Mouse (Mus musculus) limb, embryonic 13.5 days (tissue): ENCODE measurements at regions not wholly inside any gene's neighbourhood (a gene's known extent, or its start where the extent isn't known, plus 50 kb on each side); places are given as distances from the start of the nearest gene placed in this dataset.
A peak's percentile ranks its signal among the peaks of the same experiment; 100 is the strongest.
"Not testable (repeated sequence)": the region's sequence is repeated elsewhere in the genome, so short reads cannot be mapped to it uniquely, and the experiment has no call there.

Experiments
- ATAC-seq: fragments of 200-750 bp; cut with Nextera tagmentation; 2 replicates; pipeline ENCODE4 v1.8.0; 2017; ENCODE audit warnings: low read depth, moderate number of reproducible peaks, moderate TSS enrichment; ENCODE audit not compliant: low FRiP score
- H3K27ac ChIP-seq: fragments of 300-500 bp; sonication (generic); 2 replicates; pipeline ENCODE4 v1.5.1; 2015; ENCODE audit warnings: inconsistent platforms, mild to moderate bottlenecking, moderate library complexity
- H3K27me3 ChIP-seq: fragments of 300-500 bp; sonication (generic); 2 replicates; pipeline ENCODE4 v1.6.1; 2015; ENCODE audit warnings: mild to moderate bottlenecking, inconsistent platforms
- H3K36me3 ChIP-seq: fragments of 300-500 bp; sonication (generic); 2 replicates; pipeline ENCODE4 v1.6.1; 2015; ENCODE audit warnings: inconsistent platforms, mild to moderate bottlenecking, moderate library complexity
- H3K4me1 ChIP-seq: fragments of 300-500 bp; sonication (generic); 2 replicates; pipeline ENCODE4 v1.6.1; 2015; ENCODE audit warnings: inconsistent platforms
- H3K4me2 ChIP-seq: fragments of 300-500 bp; sonication (generic); replicated peaks from 2 replicates; pipeline ENCODE4 v1.6.1; 2015; ENCODE audit warnings: inconsistent platforms, mild to moderate bottlenecking, moderate library complexity
- H3K4me3 ChIP-seq: fragments of 300-500 bp; sonication (generic); 2 replicates; pipeline ENCODE4 v1.5.1; 2015; ENCODE audit warnings: moderate library complexity, mild to moderate bottlenecking, inconsistent platforms
- H3K9ac ChIP-seq: fragments of 300-500 bp; sonication (generic); 2 replicates; pipeline ENCODE4 v1.6.1; 2015; ENCODE audit warnings: mild to moderate bottlenecking, inconsistent platforms
- H3K9me3 ChIP-seq: fragments of 300-500 bp; sonication (generic); 2 replicates; pipeline ENCODE4 v1.6.1; 2016; ENCODE audit warnings: inconsistent platforms
- WGBS: fragments of 180-500 bp; shearing (Covaris S2); methylation state at CpG from one replicate; pipeline ENCODE4 v1.1.7; 2015; 5-methylcytosine and 5-hydroxymethylcytosine counted together

GRCm38 (mm10) chr13:111876847-111877246 is 68.1 kb upstream of the Map3k1 start:
- 58% methylated on average over 2 of the region's 2 CpGs for WGBS
- Histone ChIP-seq H3K9me3 (peaks cover 11% of the 10 kb centered on the region; the same call in 1 of the 2 replicates), H3K36me3 (no peaks in the 10 kb centered on the region), H3K27ac (no peak overlapping the region), H3K4me3 (no peak overlapping the region), H3K9ac (no peak overlapping the region), H3K27me3 (no peaks in the 10 kb centered on the region), H3K4me2 (no peak overlapping the region), H3K4me1 (no peaks in the 10 kb centered on the region)
- no peak for ATAC-seq

GRCm38 (mm10) chr13:111883768-111884566 is 75.2 kb upstream of the Map3k1 start:
- not testable (repeated sequence) for H3K4me1 ChIP-seq, H3K4me2 ChIP-seq, H3K27ac ChIP-seq, H3K9ac ChIP-seq, ATAC-seq, H3K4me3 ChIP-seq, H3K27me3 ChIP-seq, H3K9me3 ChIP-seq, H3K36me3 ChIP-seq
- WGBS = 84% methylated on average over 17 of the region's 17 CpGs

GRCm38 (mm10) chr13:111890792-111891191 is 82.0 kb upstream of the Map3k1 start:
- ATAC-seq = no peak
- no peak overlapping the region for H3K4me3 ChIP-seq
- no peaks in the 10 kb centered on the region for H3K4me1 ChIP-seq
- H3K4me2 ChIP-seq = no peak overlapping the region
- H3K27ac ChIP-seq = no peak overlapping the region
- 0 out of 2 replicates have a peak, but pooled peaks cover 3% of the 10 kb centered on the region for H3K27me3 ChIP-seq
- no peaks in the 10 kb centered on the region for H3K36me3 ChIP-seq
- H3K9ac ChIP-seq = no peak overlapping the region
- WGBS = 64% methylated on average over 3 of the region's 3 CpGs
- no peaks in the 10 kb centered on the region for H3K9me3 ChIP-seq

- H3K9me3 ChIP-seq = no peaks in the 10 kb centered on the region
- H3K4me3 ChIP-seq = no peak overlapping the region
- H3K9ac ChIP-seq = no peak overlapping the region
- ATAC-seq = no peak
- H3K4me2 ChIP-seq = no peak overlapping the region
- no peaks in the 10 kb centered on the region for H3K4me1 ChIP-seq
- H3K27ac ChIP-seq = no peak overlapping the region
- H3K27me3 ChIP-seq = 0 out of 2 replicates have a peak, but pooled peaks cover 3% of the 10 kb centered on the region
- WGBS = 92% methylated on average over 8 of the region's 8 CpGs
- no peaks in the 10 kb centered on the region for H3K36me3 ChIP-seq
Measured at GRCm38 (mm10) chr13:111892141-111892540, 83.3 kb upstream of the Map3k1 start.

GRCm38 (mm10) chr13:111893221-111893713 is 84.5 kb upstream of the Map3k1 start:
- no peaks in the 10 kb centered on the region for H3K36me3 ChIP-seq
- H3K27ac ChIP-seq = no peak overlapping the region
- no peaks in the 10 kb centered on the region for H3K4me1 ChIP-seq
- no peak for ATAC-seq
- no peaks in the 10 kb centered on the region for H3K9me3 ChIP-seq
- WGBS = 9% methylated on average over 14 of the region's 14 CpGs
- H3K9ac ChIP-seq = no peak overlapping the region
- H3K4me2 ChIP-seq = peak overlapping the region; percentile 26; the same call in 1 of the 2 replicates
- H3K27me3 ChIP-seq = 0 out of 2 replicates have a peak, but pooled peaks cover 3% of the 10 kb centered on the region
- no peak overlapping the region for H3K4me3 ChIP-seq

GRCm38 (mm10) chr13:111894804-111895478 is 86.1 kb upstream of the Map3k1 start:
- H3K4me1 ChIP-seq = no peaks in the 10 kb centered on the region
- no peak overlapping the region for H3K9ac ChIP-seq
- H3K9me3 ChIP-seq = no peaks in the 10 kb centered on the region
- H3K27ac ChIP-seq = no peak overlapping the region
- H3K27me3 ChIP-seq = 0 out of 2 replicates have a peak, but pooled peaks cover 3% of the 10 kb centered on the region
- 60% methylated on average over 15 of the region's 15 CpGs for WGBS
- peak overlapping the region; percentile 5; the same call in 1 of the 2 replicates for H3K4me3 ChIP-seq
- no peaks in the 10 kb centered on the region for H3K36me3 ChIP-seq
- peak overlapping the region; percentile 41 for H3K4me2 ChIP-seq
- 0 out of 2 replicates have a peak, but pooled peaks have one; percentile 36 for ATAC-seq

- Histone ChIP-seq H3K4me2 (no peak overlapping the region), H3K27ac (no peak overlapping the region), H3K4me1 (no peaks in the 10 kb centered on the region), H3K9me3 (no peaks in the 10 kb centered on the region), H3K27me3 (0 out of 2 replicates have a peak, but pooled peaks cover 3% of the 10 kb centered on the region), H3K9ac (no peak overlapping the region), H3K36me3 (no peaks in the 10 kb centered on the region), H3K4me3 (no peak overlapping the region)
- no peak for ATAC-seq
- WGBS = 30% methylated on average over 2 of the region's 2 CpGs
Measured at GRCm38 (mm10) chr13:111896279-111896678, 87.5 kb upstream of the Map3k1 start.

- Histone ChIP-seq H3K36me3 (no peaks in the 10 kb centered on the region), H3K9ac (no peak overlapping the region), H3K9me3 (no peaks in the 10 kb centered on the region), H3K27ac (no peak overlapping the region), H3K4me1 (peaks cover 9% of the 10 kb centered on the region), H3K4me2 (no peak overlapping the region), H3K27me3 (peaks cover 2% of the 10 kb centered on the region; the same call in 1 of the 2 replicates), H3K4me3 (no peak overlapping the region)
- WGBS = 45% methylated on average over 2 of the region's 2 CpGs
- no peak for ATAC-seq
Measured at GRCm38 (mm10) chr13:111903361-111903760, 94.6 kb upstream of the Map3k1 start.

- Histone ChIP-seq H3K27ac (no peak overlapping the region), H3K4me2 (no peak overlapping the region), H3K9me3 (no peaks in the 10 kb centered on the region), H3K36me3 (no peaks in the 10 kb centered on the region), H3K4me1 (peaks cover 9% of the 10 kb centered on the region), H3K9ac (no peak overlapping the region), H3K27me3 (peaks cover 2% of the 10 kb centered on the region; the same call in 1 of the 2 replicates), H3K4me3 (no peak overlapping the region)
- WGBS = 58% methylated on average over 9 of the region's 9 CpGs
- ATAC-seq = no peak
Measured at GRCm38 (mm10) chr13:111903931-111904330, 95.1 kb upstream of the Map3k1 start.

GRCm38 (mm10) chr13:111904616-111905212 is 95.9 kb upstream of the Map3k1 start:
- 0 out of 2 replicates have a peak overlapping the region, but pooled peaks have one; percentile 31 for H3K9ac ChIP-seq
- 23% methylated on average over 16 of the region's 17 CpGs for WGBS
- H3K27ac ChIP-seq = peak overlapping the region; percentile 76
- H3K4me3 ChIP-seq = no peak overlapping the region
- H3K27me3 ChIP-seq = peaks cover 2% of the 10 kb centered on the region; the same call in 1 of the 2 replicates
- peak; percentile 71 for ATAC-seq
- no peaks in the 10 kb centered on the region for H3K9me3 ChIP-seq
- H3K36me3 ChIP-seq = no peaks in the 10 kb centered on the region
- peaks cover 9% of the 10 kb centered on the region for H3K4me1 ChIP-seq
- H3K4me2 ChIP-seq = peak overlapping the region; percentile 46

- Histone ChIP-seq H3K4me1 (peaks cover 9% of the 10 kb centered on the region), H3K36me3 (no peaks in the 10 kb centered on the region), H3K4me3 (no peak overlapping the region), H3K27ac (peak overlapping the region; percentile 76), H3K4me2 (peak overlapping the region; percentile 46), H3K27me3 (peaks cover 2% of the 10 kb centered on the region; the same call in 1 of the 2 replicates), H3K9ac (0 out of 2 replicates have a peak overlapping the region, but pooled peaks have one; percentile 31), H3K9me3 (no peaks in the 10 kb centered on the region)
- 22% methylated on average over 10 of the region's 10 CpGs for WGBS
- ATAC-seq = peak; percentile 38; the same call in 1 of the 2 replicates
Measured at GRCm38 (mm10) chr13:111905213-111905701, 96.5 kb upstream of the Map3k1 start.
